Mouse (Mus musculus) gonadal fat pad, adult 2 months (tissue): ENCODE results near the gene Serp2. TPM values are rescaled to one million over a fixed set of nuclear protein-coding genes. Genes with fewer than 3 reads are reported as not detected.

ENCODE experiments used
- DNase-seq: peaks from one replicate; pipeline ENCODE4 v3.0.0-alpha.2; 2012; ENCODE audit warnings: low read depth
- polyA plus RNA-seq: library from polyadenylated mRNA; depleted of rRNA; stranded (reverse); fragments of >200 nt; gene quantifications from 2 replicates; pipeline ENCODE4 v1.2.3, GENCODE M21; 2012; rRNA removed

Serp2 gene
- polyA plus RNA-seq, 1 experiment: 4.1 TPM

DNA sequence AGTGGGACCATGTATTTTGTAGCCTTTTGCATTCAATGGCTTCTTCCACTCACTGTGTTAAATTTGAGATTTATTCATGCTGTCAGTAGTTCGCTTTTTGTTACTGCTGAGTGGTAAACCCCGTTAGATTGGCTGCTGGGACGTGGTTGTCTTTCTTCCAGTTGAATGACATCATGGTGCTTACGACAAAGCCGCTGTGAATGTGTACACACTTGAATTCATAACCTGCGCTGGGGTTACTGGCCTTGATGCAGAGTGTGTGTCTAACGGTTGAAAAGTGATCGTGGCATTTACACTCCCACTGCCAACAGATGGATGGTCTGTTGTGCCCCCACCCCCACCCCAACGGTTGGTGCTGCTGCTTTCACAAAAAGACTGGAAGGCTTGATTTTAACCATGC lies 59.5 kb downstream of the Serp2 start:
- DNase-seq: no peak

DNA sequence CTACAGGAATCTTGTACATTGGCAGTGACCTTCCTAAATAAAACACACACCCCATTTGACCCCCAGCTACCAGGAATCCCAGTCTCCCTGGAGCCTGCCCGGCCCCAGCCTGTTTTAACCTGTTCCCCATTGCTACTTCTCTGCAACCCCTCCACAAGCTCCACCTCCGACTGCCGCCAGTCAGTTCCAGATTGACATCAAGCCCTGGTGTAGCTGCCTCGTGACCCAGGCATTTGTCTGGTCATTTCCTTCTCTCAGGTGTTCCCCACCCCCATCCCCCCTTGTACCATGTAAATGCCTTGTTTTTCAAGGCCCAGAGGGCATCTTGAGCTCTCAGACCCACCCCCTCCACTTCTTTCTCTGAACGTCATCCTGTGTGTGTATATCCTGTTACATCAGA lies 61.7 kb downstream of the Serp2 start:
- DNase-seq: no peak

DNA sequence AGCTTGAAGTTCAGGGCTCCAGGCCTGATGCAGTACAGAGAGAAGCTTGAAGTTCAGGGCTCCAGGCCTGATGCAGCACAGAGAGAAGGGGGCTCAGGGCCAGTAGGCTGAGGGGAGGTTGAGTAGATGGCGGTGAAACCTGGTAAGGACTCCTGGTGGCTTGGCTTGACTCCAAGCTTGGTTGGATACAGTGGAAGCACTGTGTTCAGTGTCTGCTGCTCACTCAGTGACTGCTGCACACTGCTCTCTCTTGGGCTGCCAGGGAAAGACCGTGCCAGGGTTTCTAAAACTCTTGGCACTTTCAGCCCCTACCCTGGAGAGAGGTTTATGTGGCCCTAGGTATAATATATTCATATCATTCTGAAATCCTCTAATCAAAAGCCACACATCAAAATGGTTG lies 67.6 kb downstream of the Serp2 start:
- DNase-seq: no peak

DNA sequence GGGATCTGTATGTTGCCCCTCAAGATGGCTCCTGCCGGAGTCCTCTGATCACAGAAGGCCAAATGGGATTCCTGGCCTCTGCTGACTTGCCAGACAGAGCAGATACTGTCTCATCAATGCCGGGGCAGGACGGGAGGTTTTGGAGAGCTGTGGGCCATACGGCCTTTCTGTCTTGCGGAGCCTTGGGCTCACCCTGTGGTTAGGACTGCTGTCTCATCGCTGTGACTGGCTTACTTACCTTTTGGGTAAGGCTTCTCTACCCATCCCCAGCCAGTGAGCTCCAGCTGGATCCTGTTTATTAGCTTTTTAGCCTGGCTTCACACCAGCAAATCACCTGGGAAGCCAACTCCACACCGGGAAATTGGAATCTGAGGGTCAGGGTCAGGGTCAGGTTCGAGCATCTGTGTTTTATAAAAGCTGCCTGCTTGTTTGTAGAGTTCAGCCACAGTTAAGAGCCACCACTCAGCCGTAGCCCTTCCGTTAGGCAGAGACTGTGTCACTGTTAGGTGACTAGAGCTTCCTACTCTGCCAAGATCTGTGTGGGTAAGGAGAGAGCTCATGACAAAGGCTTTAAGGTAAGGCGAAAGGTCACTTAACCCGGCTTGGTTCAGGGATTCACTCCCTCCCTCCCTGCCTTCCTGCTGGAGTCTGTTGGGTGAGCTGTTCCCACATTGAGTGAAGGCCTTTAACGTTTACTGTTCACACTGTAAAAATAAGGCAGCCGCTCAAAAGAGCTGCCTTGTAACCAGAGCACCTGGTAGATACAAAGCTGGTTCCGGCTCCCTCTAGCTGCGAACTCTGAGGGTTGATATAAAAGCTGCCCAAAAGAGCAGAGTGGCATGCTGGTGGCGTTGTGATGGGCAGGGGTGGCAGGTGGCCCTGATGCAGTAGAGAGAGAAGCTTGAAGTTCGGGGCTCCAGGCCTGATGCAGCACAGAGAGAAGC lies 68.3 kb downstream of the Serp2 start:
- no peak for DNase-seq

DNA sequence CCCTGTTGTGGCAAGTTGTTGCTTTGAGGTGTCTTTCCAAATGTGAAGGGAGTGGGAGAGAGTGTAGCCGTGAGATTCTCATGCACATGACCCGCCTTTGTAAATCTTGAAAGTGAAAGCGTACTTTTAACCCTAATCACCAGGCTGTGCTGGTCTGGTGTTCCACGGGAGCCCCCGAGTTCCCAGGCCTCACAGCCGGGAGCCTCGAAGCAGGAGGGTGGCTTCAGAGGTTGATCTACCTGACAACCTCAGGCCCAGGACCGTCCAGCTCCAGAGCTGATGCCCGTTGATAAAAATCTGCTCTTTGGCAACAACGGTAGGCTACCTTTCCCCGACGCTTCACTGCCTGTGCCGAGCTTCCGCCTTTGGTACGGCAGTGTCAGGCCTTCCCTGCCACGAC lies 69.1 kb downstream of the Serp2 start:
- no peak for DNase-seq

DNA sequence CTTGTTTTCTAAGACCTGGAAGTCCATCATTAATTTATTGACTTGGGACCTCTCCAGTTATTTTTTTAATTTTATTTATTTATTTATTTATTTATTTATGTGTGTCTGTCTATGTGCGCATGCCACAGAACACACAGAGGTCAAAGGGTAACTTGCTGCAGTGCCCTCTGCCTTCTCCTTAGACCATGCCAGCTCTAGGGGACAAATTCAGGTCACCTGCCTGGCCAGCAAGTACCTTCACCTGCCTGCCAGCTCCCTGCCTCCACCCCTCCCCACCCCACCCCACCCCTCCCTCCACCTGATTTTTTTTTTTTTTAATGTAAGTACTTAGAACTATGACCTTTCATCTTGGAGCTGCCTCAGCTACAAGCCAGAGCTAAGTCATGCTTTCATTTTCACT lies 73.0 kb downstream of the Serp2 start:
- DNase-seq: no peak

Other genes starting within 250 kb of the Serp2 start
- 146 and 160 TPM in 2 replicates for gene Tsc22d1, start 141.9 kb downstream of the Serp2 start, polyA plus RNA-seq